Mouse (Mus musculus): ENCODE measurements around the gene B4galt5.

- TF ChIP-seq MAZ (IDR thresholded peaks at IDR 0.05; ENCODE audit: low read depth, low read length) (no peak), MAX (IDR thresholded peaks at IDR 0.05; ENCODE audit: low read length) (no peak), SIN3A (IDR thresholded peaks at IDR 0.05; ENCODE audit: low read length) (no peak), TCF12 (IDR thresholded peaks at IDR 0.05; ENCODE audit: low read depth, low read length) (no peak), HCFC1 (IDR thresholded peaks at IDR 0.05; ENCODE audit: low read depth, low read length) (no peak), ZNF384 (IDR thresholded peaks at IDR 0.05; ENCODE audit: low read depth, low read length) (no peak), NELFE (IDR thresholded peaks at IDR 0.05; ENCODE audit: low read depth, low read length) (no peak), CTCF (IDR thresholded peaks at IDR 0.05 in 2 of 3, conservative IDR thresholded peaks at IDR 0.05 in 1 of 3; ENCODE audit: control insufficient read depth in 1 of 3, insufficient read depth in 1 of 3, low read depth in 2 of 3, low read length in 3 of 3, poor library complexity in 1 of 3, severe bottlenecking in 1 of 3) (no peak), TBP (IDR thresholded peaks at IDR 0.05; ENCODE audit: low read depth, low read length) (no peak)
Observed at GRCm38 (mm10) chr2:167306626-167307541, 42.1 kb downstream of the B4galt5 start.
